Mouse (Mus musculus): ENCODE measurements around the gene Ankrd9. TPM values are rescaled to one million over a fixed set of nuclear protein-coding genes. Genes with fewer than 3 reads are reported as not detected.
A peak's percentile ranks its signal among the peaks of the same experiment; 100 is the strongest.

Ankrd9 gene
- polyA plus RNA-seq, 1 experiment from 2014 or later, result 16.6 TPM

- 85% methylated on average over 9 of the region's 9 CpGs for WGBS
- no peaks in the 10 kb centered on the region for H3K9me3 ChIP-seq
- no peaks in the 10 kb centered on the region for H3K36me3 ChIP-seq
- DNase-seq (ENCODE audit: low spot score), result no peak
- peaks cover 37% of the 10 kb centered on the region for H3K4me1 ChIP-seq (replicated peaks)
- H3K27me3 ChIP-seq (ENCODE audit: insufficient read depth, poor library complexity, severe bottlenecking), result no peaks in the 10 kb centered on the region
- H3K4me3 ChIP-seq, result no peak overlapping the region
- H3K27ac ChIP-seq, result no peak overlapping the region
Observed at GRCm38 (mm10) chr12:111004142-111004541, 25.3 kb upstream of the Ankrd9 start.

- 92% methylated on average over 7 of the region's 7 CpGs for WGBS
Observed at GRCm38 (mm10) chr12:111000956-111001355, 22.1 kb upstream of the Ankrd9 start.

DNA sequence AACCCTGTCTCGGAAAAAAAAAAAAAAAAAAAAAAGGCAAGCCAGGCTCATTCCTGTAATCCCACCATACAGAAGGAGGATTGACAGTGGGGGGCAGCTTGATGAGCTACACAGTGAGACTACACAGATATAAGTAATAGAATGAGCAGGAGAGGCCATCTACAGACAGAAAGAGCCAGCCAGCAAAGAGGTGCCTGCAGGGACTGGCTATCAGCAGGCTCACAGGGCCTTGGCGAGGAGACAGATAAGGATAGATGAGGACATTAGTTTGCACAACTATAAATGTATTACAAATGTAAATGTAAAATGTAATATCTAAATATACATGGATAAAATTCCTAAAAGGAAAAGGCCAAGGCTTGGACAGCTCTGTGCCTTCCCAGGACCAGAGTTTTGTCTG lies 21.0 kb upstream of the Ankrd9 start:
- Histone ChIP-seq H3K27ac (no peak overlapping the region), H3K9me3 (peaks cover 11% of the 10 kb centered on the region; the same call in 1 of the 2 replicates), H3K4me1 (replicated peaks) (0 out of 2 replicates have a peak, but pooled peaks cover under 1% of the 10 kb centered on the region), H3K36me3 (no peaks in the 10 kb centered on the region), H3K4me3 (no peak overlapping the region), H3K27me3 (ENCODE audit: insufficient read depth, poor library complexity, severe bottlenecking) (no peaks in the 10 kb centered on the region)
- DNase-seq (ENCODE audit: low spot score), result no peak
- 85% methylated on average over 2 of the region's 2 CpGs for WGBS

More at GRCm38 (mm10) chr12:111000956-111001355, 22.1 kb upstream of the Ankrd9 start:
- H3K9me3 ChIP-seq, result peaks cover 11% of the 10 kb centered on the region; the same call in 1 of the 2 replicates
- DNase-seq (ENCODE audit: low spot score), result no peak
- H3K4me3 ChIP-seq, result no peak overlapping the region
- no peaks in the 10 kb centered on the region for H3K27me3 ChIP-seq (ENCODE audit: insufficient read depth, poor library complexity, severe bottlenecking)
- H3K36me3 ChIP-seq, result no peaks in the 10 kb centered on the region
- no peak overlapping the region for H3K27ac ChIP-seq
- 0 out of 2 replicates have a peak, but pooled peaks cover 6% of the 10 kb centered on the region for H3K4me1 ChIP-seq (replicated peaks)

DNA sequence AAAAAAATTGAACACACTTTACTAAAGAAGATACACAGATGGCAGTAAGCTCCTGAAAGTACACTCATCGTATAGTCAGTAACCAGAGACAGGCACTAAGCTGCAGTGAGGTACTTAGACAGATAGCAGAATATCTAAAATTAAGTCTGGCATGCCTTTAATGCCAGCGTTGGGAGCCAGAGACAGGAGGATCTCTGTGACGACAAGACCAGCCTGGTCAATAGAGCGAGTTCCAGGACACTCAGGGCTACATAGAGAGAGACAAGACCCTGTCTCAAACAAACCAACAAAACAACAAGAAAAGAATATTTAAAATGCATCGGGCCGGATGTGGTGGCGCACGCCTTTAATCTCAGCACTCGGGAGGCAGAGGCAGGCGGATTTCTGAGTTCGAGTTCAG lies 19.3 kb upstream of the Ankrd9 start:
- Histone ChIP-seq H3K27me3 (ENCODE audit: insufficient read depth, poor library complexity, severe bottlenecking) (no peaks in the 10 kb centered on the region), H3K9me3 (peaks cover 11% of the 10 kb centered on the region; the same call in 1 of the 2 replicates), H3K36me3 (no peaks in the 10 kb centered on the region), H3K4me3 (no peak overlapping the region), H3K27ac (no peak overlapping the region), H3K4me1 (replicated peaks) (0 out of 2 replicates have a peak, but pooled peaks cover 5% of the 10 kb centered on the region)
- WGBS, result 97% methylated on average over 11 of the region's 11 CpGs
- no peak for DNase-seq (ENCODE audit: low spot score)

- DNase-seq (ENCODE audit: low spot score), result no peak
Observed at GRCm38 (mm10) chr12:110994666-110995065, 15.8 kb upstream of the Ankrd9 start.

GRCm38 (mm10) chr12:110993226-110993625 lies 14.4 kb upstream of the Ankrd9 start:
- WGBS, result 92% methylated on average over 3 of the region's 3 CpGs
- no peak for DNase-seq (ENCODE audit: low spot score)
- H3K36me3 ChIP-seq, result no peaks in the 10 kb centered on the region
- peaks cover 23% of the 10 kb centered on the region for H3K4me1 ChIP-seq (replicated peaks)
- H3K9me3 ChIP-seq, result peaks cover 6% of the 10 kb centered on the region; the same call in 1 of the 2 replicates
- H3K27me3 ChIP-seq (ENCODE audit: insufficient read depth, poor library complexity, severe bottlenecking), result no peaks in the 10 kb centered on the region
- H3K27ac ChIP-seq, result no peak overlapping the region
- no peak overlapping the region for H3K4me3 ChIP-seq

More at GRCm38 (mm10) chr12:110994666-110995065, 15.8 kb upstream of the Ankrd9 start:
- Histone ChIP-seq H3K36me3 (no peaks in the 10 kb centered on the region), H3K9me3 (peaks cover 11% of the 10 kb centered on the region; the same call in 1 of the 2 replicates), H3K4me3 (no peak overlapping the region), H3K4me1 (replicated peaks) (peaks cover 23% of the 10 kb centered on the region), H3K27ac (no peak overlapping the region), H3K27me3 (ENCODE audit: insufficient read depth, poor library complexity, severe bottlenecking) (no peaks in the 10 kb centered on the region)
- 43% methylated on average over 12 of the region's 12 CpGs for WGBS

GRCm38 (mm10) chr12:110992771-110993170 lies 13.9 kb upstream of the Ankrd9 start:
- DNase-seq (ENCODE audit: low spot score), result no peak
- H3K9me3 ChIP-seq, result peaks cover 2% of the 10 kb centered on the region; the same call in 1 of the 2 replicates
- peaks cover 23% of the 10 kb centered on the region for H3K4me1 ChIP-seq (replicated peaks)
- WGBS, result 84% methylated on average over 12 of the region's 12 CpGs
- no peaks in the 10 kb centered on the region for H3K27me3 ChIP-seq (ENCODE audit: insufficient read depth, poor library complexity, severe bottlenecking)
- H3K27ac ChIP-seq, result peak overlapping the region; percentile 94
- H3K36me3 ChIP-seq, result no peaks in the 10 kb centered on the region
- H3K4me3 ChIP-seq, result peak overlapping the region; percentile 62

- under 1% methylated on average over 24 of the region's 24 CpGs for WGBS
- peak overlapping the region; percentile 94 for H3K27ac ChIP-seq
- peak overlapping the region; percentile 62 for H3K4me3 ChIP-seq
Observed at GRCm38 (mm10) chr12:110992128-110992553, 13.3 kb upstream of the Ankrd9 start.

DNA sequence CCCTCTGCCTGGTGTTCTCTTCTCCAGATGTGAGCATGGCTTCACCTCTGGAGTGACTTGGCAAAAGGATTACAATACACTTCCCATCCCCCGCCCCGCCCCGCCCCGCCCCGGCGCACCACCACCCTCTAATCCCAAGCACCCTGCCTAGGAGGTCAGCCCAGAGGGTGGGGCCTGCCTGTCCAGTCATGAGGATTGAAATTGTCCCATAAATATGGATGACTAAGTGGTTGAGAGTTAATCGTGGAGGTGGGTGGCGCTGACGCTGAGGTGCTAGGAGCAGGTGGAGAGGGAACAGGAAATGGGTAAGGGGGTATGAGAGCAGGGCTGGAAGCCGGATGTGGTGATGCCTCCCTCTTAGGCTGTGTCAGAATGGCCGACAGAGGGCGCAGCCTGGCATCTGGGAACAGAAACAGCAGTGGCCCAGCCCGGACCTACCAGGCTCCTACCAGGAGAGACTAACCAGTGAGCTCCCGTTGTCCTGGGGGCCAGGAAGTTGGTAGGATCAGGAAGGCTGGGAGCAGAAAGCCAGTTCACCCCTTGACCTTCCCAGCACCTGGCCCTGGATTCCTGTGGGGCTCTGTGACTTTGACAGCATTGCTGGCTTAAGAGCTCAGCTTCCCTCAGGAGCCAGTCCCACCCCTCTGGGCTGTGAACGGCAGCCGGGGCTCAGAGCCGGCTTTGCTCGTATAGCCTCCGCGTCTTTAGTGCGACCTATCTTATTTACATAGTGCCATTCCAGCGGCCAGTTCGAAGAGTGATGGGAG lies 12.7 kb upstream of the Ankrd9 start:
- 3% methylated on average over 23 of the region's 23 CpGs for WGBS
- DNase-seq (ENCODE audit: low spot score), result peak; percentile 88
- Histone ChIP-seq H3K36me3 (no peaks in the 10 kb centered on the region), H3K27ac (peak overlapping the region; percentile 94), H3K9me3 (no peaks in the 10 kb centered on the region), H3K4me3 (peak overlapping the region; percentile 62), H3K4me1 (replicated peaks) (peaks cover 23% of the 10 kb centered on the region), H3K27me3 (ENCODE audit: insufficient read depth, poor library complexity, severe bottlenecking) (no peaks in the 10 kb centered on the region)

More at GRCm38 (mm10) chr12:110992128-110992553, 13.3 kb upstream of the Ankrd9 start:
- Histone ChIP-seq H3K9me3 (no peaks in the 10 kb centered on the region), H3K27me3 (ENCODE audit: insufficient read depth, poor library complexity, severe bottlenecking) (no peaks in the 10 kb centered on the region), H3K4me1 (replicated peaks) (peaks cover 23% of the 10 kb centered on the region), H3K36me3 (no peaks in the 10 kb centered on the region)
- peak; percentile 94 for DNase-seq (ENCODE audit: low spot score)

DNA sequence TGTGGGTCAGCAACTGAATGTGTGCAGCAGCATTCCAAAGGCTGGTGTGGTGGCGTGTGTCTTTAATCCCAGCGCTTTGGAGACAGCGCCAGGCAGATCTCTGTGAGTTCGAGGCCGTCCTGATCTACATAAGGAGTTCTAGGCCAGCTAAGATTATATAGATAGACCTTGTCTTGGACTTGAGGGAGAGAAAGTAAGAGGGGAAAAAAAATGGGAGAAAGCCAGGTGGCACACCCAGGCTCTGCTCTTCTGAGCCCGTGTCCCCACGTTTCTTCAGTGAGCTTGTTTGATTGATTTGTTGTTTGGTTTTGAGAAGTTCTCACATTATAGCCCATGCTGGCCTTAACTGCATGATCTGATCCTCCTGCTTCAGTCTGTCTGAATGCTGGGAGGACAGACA lies 11.7 kb upstream of the Ankrd9 start:
- peaks cover 23% of the 10 kb centered on the region for H3K4me1 ChIP-seq (replicated peaks)
- no peak for DNase-seq (ENCODE audit: low spot score)
- H3K36me3 ChIP-seq, result no peaks in the 10 kb centered on the region
- H3K4me3 ChIP-seq, result no peak overlapping the region
- no peaks in the 10 kb centered on the region for H3K9me3 ChIP-seq
- no peaks in the 10 kb centered on the region for H3K27me3 ChIP-seq (ENCODE audit: insufficient read depth, poor library complexity, severe bottlenecking)
- no peak overlapping the region for H3K27ac ChIP-seq
- WGBS, result 92% methylated on average over 7 of the region's 7 CpGs

- DNase-seq (ENCODE audit: low spot score), result no peak
- Histone ChIP-seq H3K27ac (no peak overlapping the region), H3K9me3 (no peaks in the 10 kb centered on the region), H3K36me3 (no peaks in the 10 kb centered on the region), H3K4me3 (no peak overlapping the region), H3K4me1 (replicated peaks) (peaks cover 24% of the 10 kb centered on the region), H3K27me3 (ENCODE audit: insufficient read depth, poor library complexity, severe bottlenecking) (no peaks in the 10 kb centered on the region; the same call in 1 of the 2 replicates)
- 96% methylated on average over 3 of the region's 3 CpGs for WGBS
Observed at GRCm38 (mm10) chr12:110989409-110989808, 10.6 kb upstream of the Ankrd9 start.

- Histone ChIP-seq H3K4me1 (replicated peaks) (peaks cover 13% of the 10 kb centered on the region; the same call in 1 of the 2 replicates), H3K27me3 (ENCODE audit: insufficient read depth, poor library complexity, severe bottlenecking) (no peaks in the 10 kb centered on the region; the same call in 1 of the 2 replicates), H3K27ac (no peak overlapping the region), H3K36me3 (no peaks in the 10 kb centered on the region), H3K4me3 (no peak overlapping the region), H3K9me3 (no peaks in the 10 kb centered on the region)
- no peak for DNase-seq (ENCODE audit: low spot score)
- WGBS, result 83% methylated on average over 11 of the region's 11 CpGs
Observed at GRCm38 (mm10) chr12:110986536-110987425, 7.9 kb upstream of the Ankrd9 start.

All from hindbrain, embryonic 10.5 days (tissue).